Mouse (Mus musculus) midbrain, postnatal 0 days (tissue): Measurements from ENCODE around the gene Rgma. TPM values are rescaled to one million over a fixed set of nuclear protein-coding genes. Genes with fewer than 3 reads are reported as not detected.

Experiments
- ATAC-seq: fragments of 200-750 bp; cut with Nextera tagmentation; 2 replicates; pipeline ENCODE4 v1.8.0; 2017; ENCODE audit warnings: moderate number of reproducible peaks, mild to moderate bottlenecking, moderate TSS enrichment, moderate library complexity; ENCODE audit not compliant: low FRiP score
- DNase-seq: peaks from one replicate; pipeline ENCODE4 v3.0.0-alpha.2; 2015; ENCODE audit warnings: low spot score
- H3K27ac ChIP-seq: fragments of 300-500 bp; sonication (generic); 2 replicates; pipeline ENCODE4 v1.5.1; 2014; ENCODE audit warnings: low read depth, mild to moderate bottlenecking, low read length, mixed read lengths
- H3K27me3 ChIP-seq: fragments of 300-500 bp; sonication (generic); 2 replicates; pipeline ENCODE4 v1.6.1; 2014; ENCODE audit warnings: low read length, control low read depth, mixed read lengths; ENCODE audit not compliant: insufficient read depth
- H3K36me3 ChIP-seq: fragments of 300-500 bp; sonication (generic); 2 replicates; pipeline ENCODE4 v1.6.1; 2014; ENCODE audit warnings: low read length, control low read depth, mixed read lengths; ENCODE audit not compliant: insufficient read depth
- H3K4me1 ChIP-seq: fragments of 300-500 bp; sonication (generic); 2 replicates; pipeline ENCODE4 v1.6.1; 2014; ENCODE audit warnings: mild to moderate bottlenecking, control low read depth, antibody characterized with exemption, low read length, mixed read lengths; ENCODE audit not compliant: insufficient read depth
- H3K4me2 ChIP-seq: fragments of 300-500 bp; sonication (generic); 2 replicates; pipeline ENCODE4 v1.6.1; 2014; ENCODE audit warnings: low read depth, mild to moderate bottlenecking, low read length, mixed read lengths; ENCODE audit not compliant: poor library complexity, severe bottlenecking
- H3K4me3 ChIP-seq: fragments of 300-500 bp; sonication (generic); 2 replicates; pipeline ENCODE4 v1.5.1; 2014; ENCODE audit warnings: low read depth, mild to moderate bottlenecking, low read length, moderate library complexity
- H3K9ac ChIP-seq: fragments of 300-500 bp; sonication (generic); replicated peaks from 2 replicates; pipeline ENCODE4 v1.6.1; 2014; ENCODE audit warnings: mild to moderate bottlenecking, low read length, moderate library complexity, mixed read lengths; ENCODE audit not compliant: poor library complexity, severe bottlenecking
- H3K9me3 ChIP-seq: fragments of 300-500 bp; sonication (generic); 2 replicates; pipeline ENCODE4 v1.6.1; 2016; ENCODE audit warnings: low read length, control low read depth
- CTCF ChIP-seq: IDR thresholded peaks from 2 replicates; pipeline ENCODE4 v1.5.1; 2016; ENCODE audit warnings: antibody characterized with exemption, mild to moderate bottlenecking
- WGBS: fragments of 180-500 bp; shearing (Covaris S2); extraction: QIAGEN DNeasy Blood & Tissue Kit; methylation state at CpG from one replicate; pipeline ENCODE4 v1.1.7; 2014; 5-methylcytosine and 5-hydroxymethylcytosine counted together
- polyA plus RNA-seq: library from polyadenylated mRNA; unstranded; fragments of >200 nt; fragmentation: Nextera tagmentation; extraction: Ambion mirVana; gene quantifications from 2 replicates; pipeline ENCODE4 v1.2.1, GENCODE M21; 2015
- total RNA-seq: library from RNA; depleted of rRNA; stranded (reverse); fragments of >200 nt; gene quantifications from 2 replicates; pipeline ENCODE4 v1.2.3, GENCODE M21; 2014

Rgma gene
- total and polyA plus RNA-seq, 2 experiments from 2014 or later, result 42.9 to 160 TPM

DNA sequence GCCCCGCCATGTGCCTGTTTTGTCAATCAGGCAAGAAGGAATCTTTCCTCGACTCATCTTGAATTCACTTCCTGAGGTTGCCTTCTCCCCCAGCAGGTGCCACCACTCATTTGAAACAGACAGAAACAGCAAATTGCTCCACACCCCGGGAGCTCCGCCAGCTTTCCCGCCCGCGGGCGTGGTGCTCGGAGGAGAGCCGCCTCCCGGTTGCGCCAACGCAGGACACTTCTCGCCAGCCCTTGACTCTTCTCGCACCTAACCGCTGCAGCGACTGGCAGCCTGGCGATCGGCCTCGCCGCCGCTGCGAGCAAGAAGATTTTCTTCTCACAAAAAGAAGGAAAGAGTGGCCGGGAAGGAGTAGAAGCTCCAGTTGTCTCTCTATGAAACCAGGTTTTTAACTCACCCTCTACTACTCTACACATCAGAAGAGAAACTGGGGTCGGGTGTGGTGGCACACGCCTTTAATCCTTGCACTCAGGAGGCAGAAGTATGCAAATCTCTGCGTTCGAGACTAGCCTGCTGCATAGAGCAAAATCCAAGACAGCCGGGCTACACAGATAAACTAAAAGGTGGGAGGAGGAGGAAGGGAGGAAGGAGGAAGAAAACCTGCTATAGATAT is 2.8 kb upstream of the Rgma start:
- Histone ChIP-seq H3K36me3 (no peaks in the 10 kb centered on the region), H3K9ac (peak overlapping the region; percentile 54), H3K4me1 (peaks cover 11% of the 10 kb centered on the region; the same call in 1 of the 2 replicates), H3K27ac (no peak overlapping the region; the same call in 1 of the 2 replicates), H3K27me3 (no peaks in the 10 kb centered on the region), H3K9me3 (no peaks in the 10 kb centered on the region), H3K4me3 (peak overlapping the region; percentile 32), H3K4me2 (peak overlapping the region; percentile 66)
- DNase-seq (peak; percentile 62), ATAC-seq (no peak)
- peak; percentile 35 for TF ChIP-seq CTCF
- 2% methylated on average over 29 of the region's 29 CpGs for WGBS

DNA sequence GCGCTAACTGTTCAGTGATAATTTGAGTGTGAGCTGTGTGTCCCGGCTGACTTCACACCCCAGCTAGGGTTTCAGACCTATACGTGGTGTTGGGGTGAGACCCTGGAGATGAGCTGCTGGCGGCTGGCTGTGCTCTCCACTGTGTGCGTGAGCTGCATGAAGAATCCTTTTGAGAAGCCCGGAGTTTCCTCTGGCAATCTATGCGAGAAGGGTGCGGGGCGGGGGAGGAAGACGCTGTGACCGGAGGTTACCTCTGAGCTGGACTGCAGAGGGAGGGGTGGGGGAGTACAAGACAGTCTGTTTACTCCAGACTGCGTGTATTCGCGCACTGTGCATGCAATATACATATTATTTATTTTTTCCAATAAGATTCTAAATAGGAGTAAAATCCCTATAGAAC is 582 bp upstream of the Rgma start:
- Histone ChIP-seq H3K9me3 (no peaks in the 10 kb centered on the region), H3K4me1 (peaks cover 11% of the 10 kb centered on the region; the same call in 1 of the 2 replicates), H3K36me3 (no peaks in the 10 kb centered on the region), H3K4me3 (peak overlapping the region; percentile 71), H3K27ac (peak overlapping the region; percentile 93), H3K4me2 (peak overlapping the region; percentile 95), H3K27me3 (no peaks in the 10 kb centered on the region), H3K9ac (peak overlapping the region; percentile 74)
- under 1% methylated on average over 14 of the region's 14 CpGs for WGBS
- DNase-seq, result peak; percentile 81
- ATAC-seq, result peak; percentile 79
- no peak for TF ChIP-seq CTCF

DNA sequence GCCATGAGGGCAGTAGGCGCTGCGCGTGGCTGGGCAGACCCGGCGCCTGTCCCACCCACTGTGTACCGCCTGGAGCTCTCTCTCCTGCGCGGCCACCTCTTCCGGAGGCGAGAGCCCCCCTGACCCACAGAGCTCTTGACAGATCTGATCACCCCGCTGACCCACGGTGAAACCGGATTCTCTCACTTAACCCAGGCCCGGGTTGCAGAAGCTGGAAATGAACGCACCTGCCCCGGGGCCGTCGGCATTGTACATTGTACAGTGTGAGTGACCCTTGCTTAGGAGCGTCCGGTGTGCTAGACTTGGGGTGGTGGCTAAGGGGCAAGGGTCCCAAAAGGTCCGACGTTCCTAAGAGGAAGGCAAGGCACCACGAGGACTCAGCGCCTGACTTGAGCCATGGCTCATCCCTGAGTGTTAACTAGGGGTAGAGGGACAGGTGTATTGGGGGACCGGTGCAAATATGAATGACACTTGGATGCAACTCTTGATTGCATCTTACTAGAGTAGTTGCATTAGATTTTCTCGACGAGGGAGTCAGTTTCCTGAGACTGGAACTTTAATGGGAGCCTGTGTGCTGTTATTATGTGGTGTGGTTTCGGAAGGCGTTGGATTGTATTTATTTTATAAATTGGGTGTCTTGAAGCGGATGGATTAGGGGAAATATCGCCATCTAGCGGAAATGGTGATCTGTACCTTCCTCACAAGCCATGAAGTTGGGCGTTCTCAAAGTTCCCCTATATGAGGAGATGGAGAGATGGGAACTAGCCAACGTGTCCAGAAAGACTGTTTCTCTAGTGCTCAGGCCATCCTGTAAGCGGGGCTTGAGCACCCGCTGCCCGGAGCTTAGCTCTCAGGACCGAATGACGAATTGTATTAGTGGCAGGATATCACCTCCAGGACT is 1.0 kb downstream of the Rgma start:
- H3K9ac ChIP-seq, result peak overlapping the region; percentile 74
- H3K27ac ChIP-seq, result peak overlapping the region; percentile 93
- DNase-seq (peak; percentile 96), ATAC-seq (peak; percentile 36; the same call in 1 of the 2 replicates)
- peak; percentile 92 for TF ChIP-seq CTCF
- no peaks in the 10 kb centered on the region for H3K27me3 ChIP-seq
- no peaks in the 10 kb centered on the region for H3K9me3 ChIP-seq
- H3K4me2 ChIP-seq, result peak overlapping the region; percentile 95
- no peaks in the 10 kb centered on the region for H3K36me3 ChIP-seq
- peaks cover 11% of the 10 kb centered on the region; the same call in 1 of the 2 replicates for H3K4me1 ChIP-seq
- peak overlapping the region; percentile 71 for H3K4me3 ChIP-seq
- under 1% methylated on average over 38 of the region's 39 CpGs for WGBS

DNA sequence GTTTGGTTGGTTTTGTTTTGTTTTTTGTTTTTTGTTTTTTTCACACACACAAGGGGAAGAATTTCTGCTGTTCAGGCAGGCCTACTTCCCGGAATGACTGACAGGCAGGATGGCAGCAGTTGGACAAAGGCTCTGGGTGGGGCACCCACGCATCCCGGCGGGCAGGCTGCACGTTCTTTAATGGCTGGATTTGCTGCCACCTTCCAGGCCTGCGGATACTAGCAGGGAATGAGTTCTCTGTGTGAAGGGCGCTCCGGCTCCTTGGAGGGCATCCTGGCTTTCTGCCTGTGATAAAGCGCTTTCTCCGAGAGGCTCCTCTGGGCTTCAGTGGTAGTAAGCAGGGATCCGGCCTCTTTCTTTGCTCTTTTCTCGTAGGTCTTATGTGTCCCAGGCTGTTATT is 2.0 kb downstream of the Rgma start:
- peak; percentile 51 for DNase-seq
- WGBS, result 7% methylated on average over 12 of the region's 12 CpGs
- Histone ChIP-seq H3K4me3 (peak overlapping the region; percentile 71), H3K9ac (peak overlapping the region; percentile 74), H3K9me3 (no peaks in the 10 kb centered on the region), H3K27ac (peak overlapping the region; percentile 93), H3K27me3 (no peaks in the 10 kb centered on the region), H3K4me1 (peaks cover 10% of the 10 kb centered on the region; the same call in 1 of the 2 replicates), H3K4me2 (peak overlapping the region; percentile 95), H3K36me3 (no peaks in the 10 kb centered on the region)
- no peak for ATAC-seq
- no peak for TF ChIP-seq CTCF

DNA sequence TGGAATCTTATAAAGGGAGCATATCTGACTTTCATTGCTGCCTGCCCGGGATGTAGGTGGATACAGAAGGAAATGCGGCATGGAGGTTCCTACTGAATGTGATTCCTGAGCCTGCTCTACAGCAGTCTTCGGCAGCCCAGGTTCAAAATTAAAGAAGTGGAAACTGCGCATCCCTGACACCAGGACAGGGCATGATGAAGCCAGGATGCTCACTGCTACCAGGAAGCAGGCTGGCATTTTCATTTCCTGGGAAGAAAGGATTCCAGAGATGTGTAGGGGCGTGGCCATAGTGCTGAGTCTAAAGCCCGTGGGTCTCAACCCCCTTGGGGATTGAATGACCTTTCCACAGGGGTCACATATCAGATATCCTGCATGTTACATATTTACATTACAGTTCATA is 2.7 kb downstream of the Rgma start:
- no peaks in the 10 kb centered on the region for H3K9me3 ChIP-seq
- H3K4me3 ChIP-seq, result peak overlapping the region; percentile 71
- peaks cover 3% of the 10 kb centered on the region; the same call in 1 of the 2 replicates for H3K4me1 ChIP-seq
- peak overlapping the region; percentile 93 for H3K27ac ChIP-seq
- WGBS, result 25% methylated on average over 6 of the region's 6 CpGs
- no peak for DNase-seq
- no peaks in the 10 kb centered on the region for H3K27me3 ChIP-seq
- peak overlapping the region; percentile 74 for H3K9ac ChIP-seq
- H3K4me2 ChIP-seq, result peak overlapping the region; percentile 95
- no peaks in the 10 kb centered on the region for H3K36me3 ChIP-seq
- no peak for TF ChIP-seq CTCF
- no peak for ATAC-seq
